Mouse (Mus musculus) mouse trophoblast stem cell (cell line): ENCODE measurements around the gene Chat.

Source experiments
- in situ Hi-C, 2 experiments: fragments of 300-500 bp; cut with MseI, MboI; formaldehyde crosslinking; loops; 2 replicates in 1 of 2; 3 replicates in 1 of 2; pipeline ENCODE4 v1.15.1; 2025

Gene Chat

DNA sequence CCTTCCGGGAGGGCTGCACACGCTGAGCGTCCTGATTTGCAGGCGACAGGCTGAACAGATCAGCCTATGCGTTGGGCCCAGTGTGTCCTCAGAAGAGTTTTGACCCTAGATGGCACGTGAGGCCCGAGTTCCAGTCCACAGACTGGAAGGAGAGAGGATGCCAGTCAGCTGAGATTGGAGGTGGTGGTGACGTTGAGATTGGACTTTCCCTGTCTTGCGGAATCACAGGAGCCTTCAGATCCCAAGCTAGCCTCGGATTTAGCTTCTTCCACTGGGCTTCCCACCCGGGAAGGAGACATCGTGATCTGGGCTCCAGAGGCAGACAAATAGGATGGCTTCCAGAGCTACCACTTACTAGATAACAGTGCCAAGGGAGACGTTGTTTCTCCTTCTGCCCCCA is at the start of gene Chat:
Gene Chat, minus strand, starts transcription at position 101 of the 400 bp plus-strand sequence.
- in situ Hi-C loops: loop anchor here in 1 of 2 experiments (5.0 kb wide), 1 partner anchor 99 kb away; no protein-coding TSS in a partner anchor

DNA sequence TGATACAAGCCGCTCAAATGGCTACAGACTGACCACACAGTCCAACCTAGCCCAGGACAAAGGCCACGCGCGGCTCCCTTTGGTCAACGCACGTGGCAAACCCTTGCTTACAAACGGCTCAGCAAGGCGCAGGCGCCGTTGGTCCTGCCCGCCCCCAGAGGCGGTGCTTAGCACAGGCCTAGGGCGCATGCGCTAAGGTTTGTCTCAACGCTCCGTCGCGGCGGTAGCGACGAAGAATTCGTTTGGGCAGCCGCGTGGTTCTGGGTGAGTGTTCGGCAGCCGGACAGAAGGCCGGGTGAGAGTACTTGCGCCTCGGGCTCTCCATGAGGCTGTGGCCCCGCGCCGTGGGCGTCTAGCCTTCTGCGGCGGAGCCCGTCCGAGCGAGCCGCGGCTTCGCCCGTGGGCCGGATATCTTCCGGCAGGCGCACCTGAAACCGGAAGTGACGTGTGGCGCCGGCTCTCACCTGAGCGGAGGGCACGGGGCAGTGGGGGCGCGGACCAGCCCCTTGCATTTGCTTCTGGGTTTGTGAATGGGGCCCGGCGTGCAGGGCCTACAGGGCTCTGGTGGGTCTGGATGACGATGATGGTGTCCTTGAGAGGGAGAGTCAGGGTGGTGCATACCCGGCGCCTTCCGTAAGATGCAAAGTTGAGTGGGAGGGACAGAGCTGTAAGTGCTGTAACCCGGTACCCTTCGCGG is 47.7 kb upstream of the Chat start, which contains the start of gene Ercc6:
Gene Ercc6, plus strand, starts transcription at position 186 of the 697 bp plus-strand sequence.
- in situ Hi-C loops: no loop called here

DNA sequence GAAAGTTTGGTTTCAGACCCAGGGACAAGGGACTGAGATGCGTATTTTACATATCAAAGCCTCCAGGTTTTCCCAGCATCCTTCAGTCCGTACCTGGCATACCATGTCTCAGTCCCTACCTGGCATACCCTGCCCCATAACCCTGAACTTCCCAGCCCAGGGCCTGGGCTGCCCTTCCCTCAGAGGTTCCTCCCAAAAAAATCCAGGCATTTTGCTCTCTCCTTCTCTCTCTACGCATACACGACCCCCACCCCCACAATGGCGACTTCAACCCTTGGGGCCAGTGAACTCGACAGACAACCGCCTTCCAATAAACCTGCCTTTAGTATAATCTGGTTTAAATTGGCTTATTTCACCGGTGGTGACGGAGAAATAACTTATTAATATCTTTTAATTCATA is 47.1 kb upstream of the Chat start:
- in situ Hi-C loops: no loop called here

DNA sequence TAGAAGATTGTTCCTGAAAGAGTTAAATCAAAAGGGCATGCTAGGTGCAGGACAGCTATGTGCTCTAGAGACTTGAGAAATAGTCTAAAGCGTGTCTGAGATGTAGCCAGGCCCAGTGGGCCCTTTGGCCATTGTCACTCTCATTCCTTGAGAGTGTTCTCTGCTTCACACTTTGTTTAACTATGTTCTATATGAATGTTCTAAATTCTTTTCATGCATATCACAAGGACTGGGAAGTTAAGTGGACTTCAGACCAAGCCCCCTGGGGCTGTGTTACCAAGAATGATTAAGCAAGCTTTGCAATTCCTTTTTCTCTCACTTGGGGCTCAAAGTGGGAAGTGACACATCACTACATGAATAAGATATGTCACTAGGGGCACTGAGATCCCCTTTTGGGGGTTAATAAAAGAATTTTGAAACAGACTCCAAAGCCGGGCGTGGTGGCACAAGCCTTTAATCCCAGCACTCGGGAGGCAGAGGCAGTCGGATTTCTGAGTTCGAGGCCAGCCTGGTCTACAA is 43.7 kb upstream of the Chat start:
- in situ Hi-C loops: no loop called here

DNA sequence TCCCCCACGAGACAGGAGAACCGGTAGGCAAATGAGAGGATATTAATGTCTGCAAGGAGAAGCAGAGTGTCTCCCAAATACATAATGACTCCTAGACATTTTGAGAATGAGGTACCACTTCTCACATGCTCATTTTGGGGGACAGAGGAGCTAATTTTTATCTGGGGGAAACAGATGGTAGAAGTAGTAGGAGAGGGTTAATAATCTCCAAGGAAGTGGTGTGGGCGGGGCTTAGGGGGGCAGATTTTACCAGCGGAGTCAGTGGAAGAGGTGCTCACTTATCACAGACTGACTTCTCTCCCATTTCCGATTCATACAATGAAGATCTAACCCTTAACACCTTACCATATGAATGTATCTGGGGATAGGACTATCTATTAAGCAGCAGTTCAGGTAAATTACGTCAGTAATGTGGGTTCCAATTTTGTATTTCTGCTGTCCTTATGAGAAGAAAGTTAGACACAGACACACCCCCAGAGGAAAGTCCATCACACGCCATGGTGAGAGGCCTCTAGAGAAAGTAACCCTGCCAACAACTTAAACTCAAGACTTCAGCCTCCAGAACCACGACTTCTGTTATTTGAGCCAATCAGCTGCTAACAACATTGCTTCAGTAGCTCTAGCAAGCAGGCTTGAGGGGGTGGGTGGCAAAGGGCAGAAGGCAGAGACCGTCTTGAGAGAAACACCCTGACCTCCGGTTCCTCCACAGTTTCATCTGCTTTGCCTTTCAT is 42.5 kb upstream of the Chat start:
- in situ Hi-C loops: no loop called here

DNA sequence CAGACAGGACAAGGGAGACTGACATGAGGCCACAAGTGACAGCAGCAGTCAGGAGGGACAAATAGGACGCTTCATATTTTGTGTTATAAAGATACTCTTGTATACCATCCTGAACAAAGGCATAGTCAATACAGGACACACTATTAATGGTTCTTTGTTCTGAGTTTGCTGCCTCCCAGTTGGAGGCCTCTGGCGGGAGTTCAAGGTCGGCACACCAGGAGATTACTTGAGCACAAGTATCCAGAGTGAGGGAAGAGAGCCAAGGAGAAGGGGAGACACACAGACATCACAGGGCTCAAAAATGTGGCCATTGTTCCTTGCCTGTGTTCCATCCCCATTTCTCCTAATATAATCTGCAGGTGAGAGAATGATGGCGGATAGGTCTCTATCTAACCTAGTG is 41.4 kb upstream of the Chat start:
- in situ Hi-C loops: no loop called here

DNA sequence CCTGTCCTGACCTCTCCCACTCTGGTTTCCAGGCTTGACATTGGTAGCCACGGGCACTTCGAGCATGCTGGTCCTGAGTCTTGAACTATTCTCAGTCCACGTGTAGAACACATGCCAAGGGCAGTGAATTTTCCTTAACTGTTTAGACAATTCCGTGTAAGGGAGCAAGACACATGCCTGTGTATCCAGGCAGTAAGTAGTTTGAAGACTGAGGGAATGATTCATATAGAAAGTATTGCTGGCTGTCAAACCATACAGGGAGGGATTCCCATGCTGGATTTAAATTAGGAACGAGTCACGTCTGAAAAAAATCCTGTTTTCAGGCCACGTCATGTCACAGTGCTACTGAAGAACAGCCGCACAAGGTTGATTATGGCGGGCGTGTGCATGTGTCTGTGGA is 40.5 kb upstream of the Chat start:
- in situ Hi-C loops: no loop called here

DNA sequence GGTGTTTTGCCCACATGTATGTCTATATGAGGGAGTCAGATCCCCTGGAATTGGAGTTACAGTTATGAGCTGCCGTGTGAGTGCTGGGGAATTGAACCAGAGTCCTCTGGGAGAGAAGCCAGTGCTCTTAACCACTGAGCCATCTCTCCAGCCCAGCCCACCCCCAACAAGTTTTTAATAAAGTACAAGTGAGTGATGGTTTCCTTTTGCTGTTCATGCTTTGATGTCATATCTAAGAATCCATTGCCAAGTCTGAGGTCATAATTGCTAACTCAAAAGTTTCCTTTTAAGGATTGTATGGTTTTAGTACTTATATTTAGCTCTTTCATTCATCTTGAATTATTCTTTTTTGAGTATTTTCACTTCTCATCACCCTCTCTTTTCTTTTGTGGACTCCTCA is 38.1 kb upstream of the Chat start:
- in situ Hi-C loops: no loop called here

DNA sequence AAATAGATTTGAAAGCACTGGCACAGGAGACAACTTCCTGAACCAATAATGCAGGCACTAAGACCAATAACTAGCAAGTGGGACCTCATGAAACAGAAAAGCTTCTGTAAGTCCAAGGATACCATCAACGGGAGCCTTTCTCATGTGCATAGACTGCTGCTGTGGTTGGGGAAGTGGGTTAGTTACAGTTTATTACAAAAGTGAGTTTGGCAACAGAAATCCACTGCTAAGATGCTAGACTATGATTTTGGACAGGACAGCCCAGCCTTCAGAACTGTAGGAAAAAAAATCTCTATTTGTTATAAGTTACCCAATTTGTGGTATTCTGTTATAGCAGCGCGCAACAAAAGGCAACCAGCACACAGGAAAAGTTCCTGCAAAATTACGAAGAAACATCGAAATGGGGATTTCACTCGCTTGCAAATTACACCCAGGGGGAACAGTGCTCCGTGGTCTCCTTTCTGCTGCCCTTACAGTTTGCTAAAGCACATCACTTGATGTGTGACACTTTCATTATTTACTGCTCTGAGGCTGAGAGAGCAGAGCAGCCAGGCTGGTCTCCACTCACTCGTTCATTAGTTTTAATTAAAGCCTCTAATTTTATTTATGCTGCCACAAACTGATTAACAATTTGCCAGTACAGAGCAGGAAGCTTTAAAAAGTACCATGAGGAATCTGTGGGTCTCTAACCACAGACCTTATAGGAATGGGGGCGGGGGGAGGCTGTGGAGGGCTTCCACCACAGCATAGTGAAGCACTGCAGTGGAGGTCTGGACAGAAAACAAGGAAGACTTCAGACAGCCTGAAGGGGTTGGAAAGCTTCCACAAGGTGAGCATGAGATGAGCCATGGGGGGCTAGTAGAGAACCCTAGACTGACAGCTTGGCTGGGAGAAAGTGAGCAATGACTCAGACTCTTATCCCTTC is 37.2 kb upstream of the Chat start:
- in situ Hi-C loops: no loop called here

DNA sequence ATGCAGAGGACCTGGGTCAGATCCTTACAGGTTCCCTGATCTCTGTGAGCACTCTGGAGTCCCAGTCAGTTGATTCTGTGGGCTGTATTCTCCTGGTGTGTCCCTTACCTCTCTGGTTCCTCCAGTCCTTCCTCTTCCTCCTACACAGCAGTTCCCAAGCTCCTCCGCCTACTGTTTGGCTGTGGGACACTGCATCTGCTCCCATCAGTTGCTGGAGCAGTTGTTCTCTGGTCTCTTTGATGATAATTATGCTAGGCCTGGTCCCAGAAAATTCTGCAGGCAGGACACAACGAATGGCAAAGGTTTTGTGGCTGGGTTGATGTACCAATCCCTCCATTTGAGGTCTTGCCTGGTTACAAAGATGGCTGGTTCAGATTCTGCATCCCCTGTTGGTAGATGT is 35.5 kb upstream of the Chat start:
- in situ Hi-C loops: no loop called here

DNA sequence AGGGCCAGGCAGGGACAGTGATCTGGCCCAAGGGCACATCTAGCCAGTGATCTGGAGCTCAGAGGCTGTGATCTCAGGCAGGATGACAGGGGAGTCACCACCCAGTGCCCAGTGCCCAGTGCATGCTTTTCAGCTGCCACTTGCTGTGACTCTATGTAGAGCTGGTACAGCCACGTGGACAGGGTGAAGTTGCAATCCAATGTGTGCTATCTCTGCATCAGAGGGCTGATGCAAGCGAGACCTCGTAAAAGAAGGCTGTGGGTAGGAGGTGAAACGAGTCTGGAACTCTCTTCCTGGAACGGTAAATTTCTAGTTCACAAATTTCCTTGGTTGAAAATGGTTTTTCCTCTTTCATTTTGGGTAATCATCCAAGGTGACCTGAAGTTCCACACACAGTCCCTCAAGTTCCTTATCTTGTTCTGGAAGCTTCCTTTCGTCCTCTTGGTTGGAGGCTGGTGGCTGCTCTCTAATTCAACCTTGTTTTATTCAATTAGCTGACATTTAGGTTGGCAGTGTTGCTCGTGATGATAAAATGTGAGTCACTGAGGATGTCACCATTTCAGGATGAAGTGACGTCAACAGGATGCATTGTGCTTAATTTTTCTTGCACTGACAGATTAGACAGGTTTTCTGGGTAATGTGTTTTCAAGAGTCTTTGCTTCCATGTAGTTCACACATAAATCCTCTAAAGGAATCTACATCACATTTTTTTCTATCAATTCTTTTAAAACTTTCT is 30.5 kb upstream of the Chat start:
- in situ Hi-C loops: no loop called here

DNA sequence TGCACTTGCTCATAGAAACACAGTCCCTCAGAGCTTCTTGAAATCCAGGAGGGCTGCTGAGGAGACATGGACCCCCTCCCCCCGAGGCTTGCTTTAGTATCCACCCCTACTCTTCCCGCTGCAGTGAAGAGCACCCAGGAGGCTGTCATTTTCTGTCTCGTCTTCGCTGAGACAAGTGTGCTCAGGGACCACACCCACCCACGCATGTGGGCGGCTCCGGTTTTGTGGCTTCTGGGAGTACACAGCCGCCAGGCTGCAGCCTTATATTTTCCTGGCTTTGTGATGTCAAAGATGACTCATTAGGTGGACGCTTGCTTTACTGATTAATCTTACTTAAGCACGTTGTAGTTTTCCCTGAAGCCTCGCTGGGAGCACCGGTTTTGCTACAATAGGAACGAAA is 26.7 kb upstream of the Chat start:
- in situ Hi-C loops: no loop called here

DNA sequence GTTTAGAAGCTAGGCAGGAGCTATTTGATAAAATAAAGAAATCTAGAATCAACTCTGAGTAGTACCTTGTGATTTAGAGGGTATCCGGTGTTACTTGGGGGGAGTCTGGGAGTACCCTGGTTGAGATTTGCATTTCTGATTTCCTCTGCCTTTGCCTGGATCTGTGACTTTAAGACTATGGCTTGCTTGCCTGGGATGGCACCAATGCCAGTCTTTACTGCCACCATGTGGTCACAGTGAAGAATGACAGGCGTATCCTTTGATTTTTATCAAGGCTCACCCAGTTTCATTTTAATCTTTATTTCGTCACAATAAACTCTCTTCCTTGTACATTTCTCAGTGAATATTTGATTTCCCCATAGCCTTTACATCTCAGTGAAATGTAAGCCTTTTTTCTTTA is 16.3 kb upstream of the Chat start:
- in situ Hi-C loops: loop anchor here in 1 of 2 experiments (10.0 kb wide), 1 partner anchor 247 kb away; no protein-coding TSS in a partner anchor

DNA sequence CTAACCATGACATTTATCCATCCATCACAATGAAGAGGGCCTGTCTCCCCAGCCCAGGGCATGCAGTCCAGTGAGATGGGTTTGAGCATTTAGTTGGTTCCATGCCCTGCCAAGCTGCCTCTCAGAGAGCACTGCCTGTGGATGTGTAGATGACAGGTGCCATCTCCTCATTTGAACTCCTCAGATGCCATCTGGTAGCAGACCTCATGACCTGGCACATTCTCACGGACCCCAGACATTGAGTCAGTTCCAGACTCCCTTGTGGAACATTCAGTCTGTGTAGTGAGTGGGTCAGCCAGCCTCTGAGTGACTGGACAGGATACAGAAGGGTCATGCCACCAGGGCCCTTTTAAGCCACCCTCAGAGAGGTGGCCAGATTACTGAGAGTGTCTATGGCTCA is 11.8 kb upstream of the Chat start:
- in situ Hi-C loops: loop anchor here (10.0 kb wide), 2 partner anchors 163 to 243 kb away; no protein-coding TSS in a partner anchor

DNA sequence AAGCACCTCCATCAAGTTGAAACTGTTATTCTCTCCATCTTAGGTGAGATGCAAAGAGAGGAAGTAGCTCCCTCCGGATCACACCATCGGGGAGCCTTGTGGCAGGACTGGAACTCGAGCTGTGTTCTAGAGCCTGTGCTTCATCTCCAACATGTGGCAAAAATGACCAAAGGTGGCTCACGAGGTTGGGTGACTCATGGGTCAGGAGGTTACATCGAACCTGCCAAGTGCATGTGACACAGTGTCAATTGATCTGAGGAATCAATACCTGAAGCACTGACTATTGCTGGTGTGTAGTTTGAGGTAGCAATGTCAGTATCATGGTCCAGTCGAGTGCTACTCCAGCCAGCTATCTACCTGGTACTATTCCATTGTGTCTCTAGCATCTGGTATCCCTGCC is 10.8 kb upstream of the Chat start:
- in situ Hi-C loops: loop anchor here (10.0 kb wide), 2 partner anchors 162 to 242 kb away; no protein-coding TSS in a partner anchor

DNA sequence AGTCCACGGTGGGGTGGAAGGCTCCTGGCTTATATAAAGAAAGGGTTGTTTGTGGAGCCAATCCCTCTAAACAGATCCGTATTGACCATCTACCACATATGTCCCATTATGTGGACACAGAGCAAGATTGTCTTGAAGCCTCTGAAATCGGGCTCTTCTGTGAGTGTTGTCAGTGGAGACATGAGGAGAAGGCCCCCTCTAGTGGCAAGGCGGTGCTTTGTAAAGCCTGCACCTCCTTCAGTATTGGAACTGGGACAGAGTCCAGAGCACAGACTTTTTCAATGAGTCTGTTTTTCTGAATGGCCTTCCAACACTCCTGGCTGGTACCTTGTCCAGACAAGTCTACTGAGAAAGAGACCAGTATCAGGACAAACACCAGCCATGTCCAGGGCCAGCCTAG is 7.2 kb upstream of the Chat start:
- in situ Hi-C loops: loop anchor here (10.0 kb wide), 2 partner anchors 158 to 238 kb away; no protein-coding TSS in a partner anchor

DNA sequence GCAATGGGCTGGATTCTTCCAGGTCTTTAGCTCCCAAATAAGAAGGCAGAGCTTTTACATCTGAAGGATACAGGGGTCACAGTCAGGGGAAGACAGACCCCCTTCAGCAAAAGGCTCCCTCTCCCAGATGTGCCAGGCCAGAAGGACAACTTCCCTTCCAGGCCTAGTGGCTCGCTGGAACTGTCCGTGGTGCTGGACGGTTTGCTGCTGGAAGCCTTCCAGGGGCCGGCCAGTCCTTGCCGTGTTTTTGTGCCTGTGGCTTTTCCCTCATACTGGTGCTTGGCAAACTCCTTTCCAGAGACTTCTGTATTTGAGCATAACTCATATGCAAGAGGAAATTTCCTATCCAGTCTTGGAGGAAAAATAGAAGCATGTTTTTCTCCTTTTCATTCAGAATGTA is 1.8 kb upstream of the Chat start:
- in situ Hi-C loops: loop anchor here in 1 of 2 experiments (5.0 kb wide), 1 partner anchor 100 kb away; no protein-coding TSS in a partner anchor

DNA sequence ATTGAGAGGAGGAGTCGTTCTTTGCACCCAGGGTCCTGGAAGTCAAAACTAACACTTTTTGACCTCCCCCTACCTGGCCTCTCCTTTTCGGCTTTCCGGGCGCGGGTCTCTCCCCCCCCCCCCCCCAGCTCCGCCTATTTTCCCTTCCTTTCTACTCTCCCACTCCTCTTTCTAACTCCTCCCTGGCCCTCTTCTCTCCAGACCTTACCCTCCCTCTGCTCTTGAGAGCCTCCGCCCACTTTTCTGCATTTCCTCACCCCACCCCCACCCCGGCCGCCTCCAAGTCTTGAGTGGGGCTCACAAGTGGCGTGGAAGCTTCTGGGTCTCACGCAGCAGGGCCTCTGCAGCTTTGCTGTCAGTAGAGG is 301 bp downstream of the Chat start:
- in situ Hi-C loops: loop anchor here in 1 of 2 experiments (5.0 kb wide), 1 partner anchor 98 kb away; no protein-coding TSS in a partner anchor

DNA sequence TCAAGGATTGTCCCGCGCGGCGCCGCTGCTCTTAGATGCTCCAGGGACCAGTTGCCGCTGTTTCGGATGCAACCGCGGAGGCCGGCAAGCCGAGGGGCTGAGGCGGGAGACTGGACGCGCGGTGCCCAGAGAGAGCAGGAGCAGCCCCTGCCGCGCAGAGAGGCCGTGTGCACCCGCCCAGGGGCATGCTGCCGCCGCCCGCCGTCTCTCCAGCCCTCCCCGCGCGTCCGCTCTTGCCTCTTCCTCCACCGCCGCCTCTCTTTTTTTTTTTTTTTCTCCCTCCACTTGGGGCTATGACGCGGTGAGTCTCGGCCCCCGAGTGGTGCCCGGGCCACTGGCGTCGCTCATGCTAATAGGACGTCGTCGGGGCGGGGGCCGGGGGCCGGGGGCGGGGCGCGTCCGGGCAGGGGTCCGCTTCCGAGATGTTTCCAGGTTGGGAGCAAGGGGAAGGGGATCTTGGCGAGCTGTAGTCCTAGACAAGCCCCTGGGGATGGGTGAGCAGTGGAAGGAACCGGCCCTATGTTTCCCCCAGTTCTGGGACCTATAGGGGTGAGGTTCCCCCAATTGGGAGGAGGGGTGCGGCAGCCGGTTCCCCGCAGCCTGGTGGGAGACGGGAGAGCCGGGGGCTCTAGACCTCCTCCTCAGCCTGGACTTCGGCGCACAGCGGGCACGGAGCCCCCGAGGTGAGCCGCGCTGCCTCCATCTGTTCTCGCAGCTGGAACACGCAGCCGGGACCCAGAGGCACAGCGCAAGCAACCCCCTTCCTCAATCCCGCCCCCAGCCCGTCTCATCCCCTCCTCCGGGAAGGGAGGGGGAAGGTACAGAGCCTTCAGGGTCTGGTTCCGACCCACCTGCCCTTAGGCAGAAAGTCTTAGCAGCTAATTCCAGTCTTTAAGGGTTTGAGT is 936 bp downstream of the Chat start, which contains the start of gene Slc18a3:
Gene Slc18a3, minus strand, starts transcription at position 250 of the 905 bp plus-strand sequence.
- in situ Hi-C loops: loop anchor here in 1 of 2 experiments (5.0 kb wide), 1 partner anchor 98 kb away; no protein-coding TSS in a partner anchor
